Mouse (Mus musculus) intestine, postnatal 0 days (tissue): ENCODE measurements at regions not wholly inside any gene's neighbourhood (a gene's known extent, or its start where the extent isn't known, plus 50 kb on each side); places are given as distances from the start of the nearest gene placed in this dataset.
A peak's percentile ranks its signal among the peaks of the same experiment; 100 is the strongest.
"Not testable (repeated sequence)": the region's sequence is repeated elsewhere in the genome, so short reads cannot be mapped to it uniquely, and the experiment has no call there.

ENCODE experiments used
- ATAC-seq: fragments of 200-750 bp; cut with Nextera tagmentation; 2 replicates; pipeline ENCODE4 v1.8.0; 2017; ENCODE audit warnings: mild to moderate bottlenecking, moderate TSS enrichment, moderate library complexity
- H3K27ac ChIP-seq: fragments of 300-500 bp; sonication (generic); 2 replicates; pipeline ENCODE4 v1.5.1; 2014; ENCODE audit warnings: mild to moderate bottlenecking, low read depth, low read length, moderate library complexity
- H3K27me3 ChIP-seq: fragments of 300-500 bp; sonication (generic); replicated peaks from 2 replicates; pipeline ENCODE4 v1.6.1; 2014; ENCODE audit warnings: low read length, mixed read lengths; ENCODE audit not compliant: control insufficient read depth, insufficient read depth
- H3K36me3 ChIP-seq: fragments of 300-500 bp; sonication (generic); 2 replicates; pipeline ENCODE4 v1.6.1; 2014; ENCODE audit warnings: mild to moderate bottlenecking, moderate library complexity; ENCODE audit not compliant: control insufficient read depth, insufficient read depth
- H3K4me1 ChIP-seq: fragments of 300-500 bp; sonication (generic); replicated peaks from 2 replicates; pipeline ENCODE4 v1.6.1; 2014; ENCODE audit warnings: antibody characterized with exemption, low read length, mixed read lengths; ENCODE audit not compliant: control insufficient read depth, insufficient read depth
- H3K4me2 ChIP-seq: fragments of 300-500 bp; sonication (generic); replicated peaks from 2 replicates; pipeline ENCODE4 v1.6.1; 2014; ENCODE audit warnings: low read depth, mild to moderate bottlenecking, moderate library complexity
- H3K4me3 ChIP-seq: fragments of 300-500 bp; sonication (generic); 2 replicates; pipeline ENCODE4 v1.5.1; 2014; ENCODE audit warnings: low read depth, low read length
- H3K9ac ChIP-seq: fragments of 300-500 bp; sonication (generic); 2 replicates; pipeline ENCODE4 v1.6.1; 2014; ENCODE audit warnings: mild to moderate bottlenecking, low read depth, low read length
- H3K9me3 ChIP-seq: fragments of 300-500 bp; sonication (generic); 2 replicates; pipeline ENCODE4 v1.6.1; 2016; ENCODE audit warnings: mixed run types; ENCODE audit not compliant: control insufficient read depth
- CTCF ChIP-seq: sonication (generic); IDR thresholded peaks from 2 replicates; pipeline ENCODE4 v1.5.1; 2016; ENCODE audit warnings: low read depth, mild to moderate bottlenecking, control low read depth, antibody characterized with exemption, moderate library complexity
- WGBS: fragments of 180-500 bp; shearing (Covaris S2); extraction: QIAGEN DNeasy Blood & Tissue Kit; methylation state at CpG from one replicate; pipeline ENCODE4 v1.1.7; 2014; 5-methylcytosine and 5-hydroxymethylcytosine counted together

DNA sequence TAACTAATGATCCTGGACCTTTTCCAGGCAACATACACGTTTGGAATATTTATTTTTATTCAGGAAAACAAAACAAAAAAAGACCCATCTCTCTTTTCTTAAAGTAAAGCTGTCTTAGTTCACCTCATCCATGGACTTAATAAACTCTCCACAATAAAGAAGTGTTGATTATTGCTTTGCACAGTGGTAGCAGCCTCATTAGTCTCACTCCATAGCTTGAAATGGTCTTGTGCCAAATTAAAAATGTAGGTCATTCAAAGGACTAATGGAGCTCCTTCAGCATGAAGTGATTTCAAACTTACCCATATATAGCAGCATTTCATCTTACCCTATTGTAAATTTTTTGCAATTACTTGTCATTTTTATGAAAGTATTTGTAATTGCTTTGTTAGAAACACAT lies 1109.8 kb downstream of the Ankrd7 start:
- ATAC-seq: no peak

DNA sequence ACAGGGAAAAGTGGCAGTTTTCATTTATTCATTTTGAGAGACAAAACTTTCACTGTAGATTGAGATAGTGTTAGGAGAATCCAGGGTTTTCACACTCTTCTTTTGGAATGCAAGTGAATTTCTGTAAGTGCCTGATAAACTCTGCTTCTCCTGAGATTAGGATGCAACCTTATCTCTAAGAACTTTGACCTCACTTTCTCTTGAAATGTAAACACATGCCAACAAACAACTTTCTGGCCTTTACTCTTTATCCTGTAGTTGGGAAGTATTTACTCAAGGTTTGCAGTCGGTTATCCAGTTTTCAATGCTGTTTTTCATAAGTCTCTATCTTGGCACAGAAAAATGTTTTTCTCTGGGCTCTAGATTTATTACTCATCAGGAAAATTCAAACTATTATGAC lies 1125.7 kb downstream of the Ankrd7 start:
- Histone ChIP-seq H3K9ac (no peak overlapping the region), H3K4me3 (no peak overlapping the region), H3K9me3 (no peaks in the 10 kb centered on the region), H3K4me2 (no peak overlapping the region), H3K4me1 (no peaks in the 10 kb centered on the region), H3K36me3 (no peaks in the 10 kb centered on the region), H3K27ac (no peak overlapping the region), H3K27me3 (no peaks in the 10 kb centered on the region)
- WGBS: 7% methylated on average over 1 of the region's 1 CpGs
- TF ChIP-seq CTCF: no peak
- no peak for ATAC-seq

More for the DNA sequence above, 1109.8 kb downstream of the Ankrd7 start:
- no peaks in the 10 kb centered on the region for H3K27me3 ChIP-seq
- no peak for TF ChIP-seq CTCF
- H3K9me3 ChIP-seq: no peaks in the 10 kb centered on the region
- no peaks in the 10 kb centered on the region for H3K4me1 ChIP-seq
- no peak overlapping the region for H3K9ac ChIP-seq
- no peak overlapping the region for H3K4me3 ChIP-seq
- H3K27ac ChIP-seq: no peak overlapping the region
- 20% methylated on average over 1 of the region's 1 CpGs for WGBS
- H3K4me2 ChIP-seq: no peak overlapping the region
- H3K36me3 ChIP-seq: no peaks in the 10 kb centered on the region

DNA sequence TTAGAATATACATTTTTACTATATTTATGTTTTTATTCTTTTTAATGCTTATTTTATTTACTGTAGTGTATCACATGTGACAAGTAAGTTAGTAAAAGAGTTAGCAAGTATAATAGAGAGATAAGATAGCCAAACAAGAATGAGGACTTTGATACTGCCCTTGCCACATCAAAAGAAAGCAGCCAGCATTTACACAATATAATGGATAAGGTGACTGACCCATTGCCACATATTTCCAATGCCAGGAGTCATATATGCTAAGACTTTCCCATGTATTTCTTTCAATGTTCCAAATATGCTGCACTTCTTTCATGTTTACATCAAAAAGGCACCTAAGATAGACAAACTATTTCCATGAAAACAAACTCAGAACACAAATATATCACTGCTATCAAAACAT lies 1162.3 kb downstream of the Ankrd7 start:
- Histone ChIP-seq H3K27me3 (no peaks in the 10 kb centered on the region), H3K4me1 (no peaks in the 10 kb centered on the region), H3K4me2 (no peak overlapping the region), H3K9me3 (no peaks in the 10 kb centered on the region), H3K4me3 (no peak overlapping the region), H3K9ac (no peak overlapping the region), H3K36me3 (no peaks in the 10 kb centered on the region), H3K27ac (no peak overlapping the region)
- ATAC-seq: peak; percentile 81
- no peak for TF ChIP-seq CTCF

DNA sequence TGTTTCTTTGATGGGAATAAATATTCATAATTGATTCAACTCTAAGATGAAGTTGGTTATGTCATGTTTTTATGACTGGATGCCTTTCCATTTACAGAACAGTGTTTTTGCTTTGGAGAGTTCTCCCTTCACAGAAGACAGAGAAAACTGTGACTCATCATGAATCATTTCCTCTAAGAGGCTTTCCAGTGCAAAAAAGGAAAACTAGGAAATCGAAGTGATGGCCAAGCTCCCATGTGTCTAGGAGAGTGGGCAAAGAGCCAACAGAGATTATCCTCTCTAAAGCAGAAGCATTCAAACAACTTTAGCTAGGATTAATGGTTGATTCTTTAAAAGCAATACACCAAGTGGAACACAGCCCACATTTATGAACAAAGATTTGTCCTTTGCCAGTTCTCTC lies 1171.7 kb downstream of the Ankrd7 start:
- Histone ChIP-seq H3K27ac (no peak overlapping the region), H3K4me2 (no peak overlapping the region), H3K9ac (no peak overlapping the region), H3K4me1 (no peaks in the 10 kb centered on the region), H3K9me3 (no peaks in the 10 kb centered on the region), H3K36me3 (no peaks in the 10 kb centered on the region), H3K4me3 (no peak overlapping the region), H3K27me3 (no peaks in the 10 kb centered on the region)
- ATAC-seq: no peak
- 30% methylated on average over 1 of the region's 1 CpGs for WGBS
- TF ChIP-seq CTCF: no peak

DNA sequence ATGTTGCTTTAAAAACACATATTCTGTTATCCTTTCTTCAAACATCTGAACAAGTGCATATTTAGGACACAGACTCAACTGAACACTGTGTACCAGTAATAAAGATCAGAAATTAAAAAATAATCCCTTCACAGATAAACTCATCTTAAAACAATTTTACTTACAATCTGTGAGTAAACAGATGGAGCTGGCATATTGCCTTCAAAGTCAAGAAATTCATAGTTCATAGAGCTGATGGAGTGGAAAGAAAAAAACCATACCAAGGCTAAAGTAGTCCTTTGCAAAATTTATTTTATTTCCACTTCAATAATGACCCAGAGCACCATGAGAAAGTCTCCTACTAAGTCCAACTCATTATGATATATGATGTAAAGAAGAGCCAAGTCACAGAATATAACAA lies 1136.6 kb upstream of the Kcnd2 start:
- TF ChIP-seq CTCF: no peak
- Histone ChIP-seq H3K4me2 (no peak overlapping the region), H3K27ac (no peak overlapping the region), H3K9ac (no peak overlapping the region), H3K4me1 (no peaks in the 10 kb centered on the region), H3K27me3 (no peaks in the 10 kb centered on the region), H3K9me3 (no peaks in the 10 kb centered on the region), H3K36me3 (no peaks in the 10 kb centered on the region), H3K4me3 (no peak overlapping the region)
- no peak for ATAC-seq

DNA sequence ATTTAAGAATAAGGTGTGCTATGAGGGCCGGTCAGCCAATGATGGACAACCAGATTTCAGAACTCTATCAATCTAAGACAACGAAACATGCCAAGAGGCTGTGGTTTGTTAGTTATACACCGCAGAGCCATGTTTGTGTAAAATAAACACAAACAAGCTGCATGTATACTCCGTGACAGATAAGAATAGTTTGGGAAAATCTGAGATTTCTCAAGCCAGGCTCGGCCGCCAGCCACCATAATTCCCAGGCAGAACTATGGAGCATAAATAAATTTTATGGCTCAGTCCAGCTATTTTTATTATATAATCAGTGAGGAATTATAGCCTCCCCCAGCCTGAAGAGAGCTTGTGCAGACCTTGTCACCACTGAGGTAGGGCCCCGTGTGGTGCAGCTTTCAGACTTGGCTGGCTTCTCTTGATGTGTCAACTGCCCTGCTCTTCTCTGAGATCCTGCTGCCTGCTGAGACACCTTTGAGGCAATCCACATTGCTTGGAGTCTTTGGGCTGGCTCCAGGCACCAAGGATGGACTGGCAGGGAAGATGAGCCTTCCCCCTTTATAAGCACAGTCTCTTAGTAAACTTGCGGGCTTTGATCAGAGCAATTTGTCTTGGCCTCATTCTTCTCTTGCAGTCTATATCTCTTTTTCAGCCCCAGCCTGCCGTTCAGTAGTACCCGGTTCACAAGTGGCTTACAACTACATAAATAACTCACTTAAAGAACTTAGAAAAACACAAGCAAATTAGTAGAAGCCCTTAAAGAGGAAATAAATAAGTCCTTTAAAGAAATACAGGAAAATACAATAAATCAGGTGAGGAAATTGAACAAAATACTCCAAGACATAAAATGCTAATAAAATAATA lies 1123.0 kb upstream of the Kcnd2 start:
- Histone ChIP-seq H3K4me2 (no peak overlapping the region), H3K4me3 (no peak overlapping the region), H3K9me3 (no peaks in the 10 kb centered on the region), H3K27ac (no peak overlapping the region), H3K9ac (no peak overlapping the region), H3K36me3 (no peaks in the 10 kb centered on the region), H3K4me1 (no peaks in the 10 kb centered on the region), H3K27me3 (no peaks in the 10 kb centered on the region)
- WGBS: 78% methylated on average over 10 of the region's 10 CpGs
- no peak for TF ChIP-seq CTCF
- no peak for ATAC-seq

DNA sequence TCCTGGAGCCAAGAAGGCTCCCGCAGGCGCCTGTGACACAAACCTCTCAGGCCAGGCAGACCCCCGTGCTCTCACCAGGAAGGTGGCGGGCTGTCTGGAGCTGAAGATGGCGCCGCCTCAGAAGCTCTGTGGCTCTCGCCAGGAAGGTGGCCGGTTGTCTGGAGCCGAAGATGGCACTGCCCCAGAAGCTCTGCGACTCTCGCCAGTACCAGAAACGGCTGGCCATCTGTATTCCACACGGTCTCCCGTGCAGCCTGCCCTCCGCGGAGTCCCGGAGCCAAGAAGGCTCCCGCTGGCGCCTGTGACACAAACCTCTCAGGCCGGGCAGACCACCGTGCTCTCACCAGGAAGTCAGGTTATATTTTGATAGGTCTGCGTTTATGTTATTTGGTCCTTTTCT lies 1081.3 kb upstream of the Kcnd2 start:
- not testable (repeated sequence) for ATAC-seq

More for the DNA sequence above, 1081.3 kb upstream of the Kcnd2 start:
- H3K4me2 ChIP-seq, H3K9me3 ChIP-seq, H3K4me1 ChIP-seq, H3K36me3 ChIP-seq, H3K9ac ChIP-seq, H3K27ac ChIP-seq, H3K4me3 ChIP-seq, H3K27me3 ChIP-seq: not testable (repeated sequence)
- WGBS: 95% methylated on average over 22 of the region's 22 CpGs
